Mouse (Mus musculus): ENCODE data around the gene Rps27a.
"Not testable (repeated sequence)": the region's sequence is repeated elsewhere in the genome, so short reads cannot be mapped to it uniquely, and the experiment has no call there.

- TF ChIP-seq CTCF (IDR thresholded peaks at IDR 0.05; ENCODE audit: borderline replicate concordance, insufficient read depth, low read depth, low read length); POLR2A (IDR thresholded peaks at IDR 0.05; ENCODE audit: borderline replicate concordance, insufficient read depth, low read length): not testable (repeated sequence)
Measured at GRCm38 (mm10) chr11:29546297-29546696, 1.6 kb downstream of the Rps27a start.

All from cerebellum, adult 2 months (tissue).